Mouse (Mus musculus) hematopoietic multipotent progenitor cell, adult 10-12 weeks (in vitro differentiated cells): ENCODE data around the gene Prl5a1. TPM values are rescaled to one million over a fixed set of nuclear protein-coding genes. Genes with fewer than 3 reads are reported as not detected.

ENCODE experiments used
- polyA plus RNA-seq: library from polyadenylated mRNA; stranded (reverse); fragments of >175 nt; gene quantifications from 2 replicates; pipeline ENCODE4 v1.2.3, GENCODE M21; 2012; ENCODE audit warnings: low replicate concordance

Gene Prl5a1
- polyA plus RNA-seq = not detected in 2 replicates

DNA sequence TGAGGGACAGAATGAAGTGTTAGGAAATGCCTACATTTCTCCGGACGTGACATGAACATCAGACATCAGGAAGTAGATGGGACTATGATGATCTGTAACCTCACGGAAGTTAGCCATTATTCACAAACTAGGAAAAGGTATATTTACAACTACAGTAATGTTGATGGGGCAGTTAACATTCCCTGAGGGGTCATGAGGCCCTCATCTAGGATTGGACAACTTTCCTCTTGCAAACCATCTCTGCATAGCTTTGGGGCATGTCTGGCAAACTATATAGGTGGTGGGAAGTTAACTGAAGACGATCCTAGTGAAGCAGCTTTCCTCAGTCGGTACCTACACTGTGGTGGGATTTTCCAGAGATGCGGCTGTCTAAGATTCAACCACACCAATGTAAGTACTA, at the start of gene Prl5a1:
Gene Prl5a1, plus strand, starts transcription at position 301 of the 400 bp plus-strand sequence.

Other genes with a start within 250 kb of the Prl5a1 start
- not detected in 2 replicates for gene Prl4a1, start 126.3 kb upstream of the Prl5a1 start, polyA plus RNA-seq
- gene Gm11361, start 115.0 kb downstream of the Prl5a1 start, polyA plus RNA-seq = 10.2 and 374 TPM in 2 replicates